Mouse (Mus musculus) CH12.LX (cell line): ENCODE results near the gene D2hgdh.

Source experiments
- CHD1 ChIP-seq: IDR thresholded peaks from 2 replicates; pipeline ENCODE4 v1.6.1; 2012; ENCODE audit warnings: low read depth, low read length, improper control_type of control experiment, inconsistent platforms
- CTCF ChIP-seq, 2 experiments: IDR thresholded peaks in 1 of 2; conservative IDR thresholded peaks in 1 of 2; 2 replicates each; pipeline ENCODE4 v1.5.1; 2011 to 2012; ENCODE audit warnings: low read depth in 2 of 2, low read length in 2 of 2, improper control_type of control experiment in 1 of 2, inconsistent platforms in 1 of 2, mild to moderate bottlenecking in 1 of 2, moderate library complexity in 1 of 2
- EP300 ChIP-seq: IDR thresholded peaks from 2 replicates; pipeline ENCODE4 v1.6.1; 2011; ENCODE audit warnings: low read length, improper control_type of control experiment
- MAFK ChIP-seq: IDR thresholded peaks from 2 replicates; pipeline ENCODE4 v1.6.1; 2011; ENCODE audit warnings: low read length, improper control_type of control experiment; ENCODE audit not compliant: insufficient replicate concordance
- MAX ChIP-seq: IDR thresholded peaks from 2 replicates; pipeline ENCODE4 v1.6.1; 2011; ENCODE audit warnings: low read length, improper control_type of control experiment

DNA sequence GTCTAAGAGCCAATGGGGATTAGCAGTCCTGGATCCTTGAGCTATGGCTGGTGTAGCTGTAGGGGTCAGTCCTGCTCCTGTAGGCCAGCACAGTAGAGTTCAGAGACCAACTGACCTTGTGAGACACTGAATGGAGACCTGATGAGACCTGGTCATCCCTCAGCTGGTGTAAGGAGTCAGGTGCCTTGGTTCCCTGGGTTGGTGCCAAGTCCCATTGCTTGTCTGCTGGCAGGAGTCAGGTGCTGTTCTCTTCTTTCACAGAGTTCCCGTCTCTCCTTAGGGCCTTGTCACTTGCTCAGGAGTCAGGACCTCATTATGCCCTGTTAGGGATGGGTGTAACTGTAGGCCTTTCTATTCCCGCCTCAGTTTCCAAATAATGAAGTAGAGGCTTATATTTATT is 37.8 kb upstream of the D2hgdh start:
- no peak for TF ChIP-seq MAX
- TF ChIP-seq CHD1 = no peak
- TF ChIP-seq EP300 = no peak
- no peak for TF ChIP-seq CTCF (conservative IDR thresholded peaks at IDR 0.05 in 1 of 2, IDR thresholded peaks at IDR 0.05 in 1 of 2; ENCODE audit: low read depth in 2 of 2, low read length in 2 of 2)
- no peak for TF ChIP-seq MAFK
